19 mouse cellular contexts compared by ENCODE assay signal in the genomic region with DNA sequence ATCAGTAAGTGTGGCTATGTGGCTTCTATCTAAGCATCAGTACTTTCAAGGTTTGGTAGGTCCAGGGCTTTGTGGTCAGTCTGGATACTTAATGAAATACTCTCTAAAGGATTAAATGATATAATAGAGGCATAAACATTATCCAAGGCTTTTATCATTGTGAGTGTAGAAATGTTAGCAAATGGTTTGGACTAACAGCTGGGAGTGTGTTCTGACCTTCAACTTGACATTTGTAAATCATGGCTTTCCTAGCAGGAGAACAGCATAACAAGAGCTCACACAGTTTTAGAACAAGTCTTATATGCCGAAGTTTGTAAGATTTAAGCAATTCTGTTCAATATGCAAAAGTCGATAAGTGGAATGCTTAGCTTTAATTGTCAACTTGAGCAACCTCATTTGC.
A peak's percentile ranks its signal among the peaks of the same experiment; 100 is the strongest.
DNase-seq lines count a peak whose midpoint lies in the region; ATAC-seq and TF ChIP-seq lines count a peak whose summit lies in the region.
"Had no signal": no experiment of that assay in that cellular context is flagged by ENCODE, and none has a peak within 500 bp of the region (broad histone marks: within the 10 kb centered on the region; RNA-seq: fewer than 3 reads in every experiment).

No protein-coding gene starts in this region.

- no peak overlapping the region for H3K27ac ChIP-seq in kidney, postnatal 0 days
- no peak overlapping the region for H3K27ac ChIP-seq in midbrain, embryonic 11.5 days (ENCODE audit: low read depth, low read length)
- H3K27ac ChIP-seq in midbrain, postnatal 0 days (ENCODE audit: low read depth, low read length): no peak overlapping the region

- no peak overlapping the region for H3K4me2 ChIP-seq in kidney, postnatal 0 days (ENCODE audit: low read length)
- H3K4me2 ChIP-seq in midbrain, embryonic 11.5 days: no peak overlapping the region
- no peak overlapping the region for H3K4me2 ChIP-seq in midbrain, postnatal 0 days (ENCODE audit: low read depth, low read length, poor library complexity, severe bottlenecking)

- WGBS in kidney, postnatal 0 days: 82% methylated on average over 2 of the region's 2 CpGs
- 89% methylated on average over 2 of the region's 2 CpGs for WGBS in midbrain, embryonic 11.5 days
- WGBS in midbrain, postnatal 0 days: 98% methylated on average over 2 of the region's 2 CpGs

- no peaks in the 10 kb centered on the region for H3K9me3 ChIP-seq in kidney, postnatal 0 days (replicated peaks; ENCODE audit: low read length)
- no peaks in the 10 kb centered on the region for H3K9me3 ChIP-seq in midbrain, embryonic 11.5 days (ENCODE audit: control insufficient read depth, low read length)
- no peaks in the 10 kb centered on the region for H3K9me3 ChIP-seq in midbrain, postnatal 0 days (ENCODE audit: low read length)
- H3K9me3 ChIP-seq: G1E had no signal

- no peak for ATAC-seq in kidney, postnatal 0 days (replicated peaks; ENCODE audit: low FRiP score, low read depth)
- no peak for ATAC-seq in midbrain, embryonic 11.5 days (ENCODE audit: low FRiP score)
- no peak for ATAC-seq in midbrain, postnatal 0 days (ENCODE audit: low FRiP score)
- ATAC-seq: activated CD4-positive, CD25-positive, alpha-beta regulatory T cell, adult 4 months; CD4-positive, CD25-positive, alpha-beta regulatory T cell, adult 4 months; Patski had no signal

- no peak for TF ChIP-seq CTCF in kidney, postnatal 0 days (IDR thresholded peaks at IDR 0.05; ENCODE audit: low read depth)
- no peak for TF ChIP-seq CTCF in midbrain, postnatal 0 days (IDR thresholded peaks at IDR 0.05)

- H3K27me3 ChIP-seq in kidney, postnatal 0 days (ENCODE audit: insufficient read depth, low read length): no peaks in the 10 kb centered on the region
- no peaks in the 10 kb centered on the region for H3K27me3 ChIP-seq in midbrain, embryonic 11.5 days (ENCODE audit: control insufficient read depth, insufficient read depth, low read length)
- no peaks in the 10 kb centered on the region for H3K27me3 ChIP-seq in midbrain, postnatal 0 days (ENCODE audit: insufficient read depth, low read length)
- H3K27me3 ChIP-seq: CH12.LX, Patski had no signal

- no peaks in the 10 kb centered on the region for H3K36me3 ChIP-seq in kidney, postnatal 0 days (ENCODE audit: insufficient read depth, low read length)
- H3K36me3 ChIP-seq in midbrain, embryonic 11.5 days (ENCODE audit: control insufficient read depth, insufficient read depth, low read length): no peaks in the 10 kb centered on the region
- no peaks in the 10 kb centered on the region for H3K36me3 ChIP-seq in midbrain, postnatal 0 days (ENCODE audit: insufficient read depth, low read length)

- H3K4me3 ChIP-seq in kidney, postnatal 0 days (replicated peaks; ENCODE audit: low read depth, low read length): no peak overlapping the region
- no peak overlapping the region for H3K4me3 ChIP-seq in midbrain, embryonic 11.5 days (ENCODE audit: low read depth, low read length)
- H3K4me3 ChIP-seq in midbrain, postnatal 0 days (ENCODE audit: low read depth, low read length): no peak overlapping the region

- DNase-seq in kidney, postnatal 0 days (ENCODE audit: low spot score): peak; percentile 62
- DNase-seq in kidney, postnatal 36 days: no peak
- peak; percentile 49 for DNase-seq in midbrain, embryonic 11.5 days (ENCODE audit: low spot score, missing footprints)
- no peak for DNase-seq in midbrain, postnatal 0 days (ENCODE audit: low spot score)
- DNase-seq: adrenal gland, adult 2 months; adrenal gland, adult 8-10 months; adrenal gland, postnatal 10 days; adrenal gland, postnatal 14 days; adrenal gland, postnatal 25 days; adrenal gland, postnatal 36 days; B cell, adult 2 months; cerebellum, adult 11 months; cerebellum, adult 11-12 months; cerebellum, adult 18-20 months had no signal

- peaks cover 7% of the 10 kb centered on the region; the same call in 1 of the 2 replicates for H3K4me1 ChIP-seq in kidney, postnatal 0 days (replicated peaks; ENCODE audit: insufficient read depth, low read length)
- no peaks in the 10 kb centered on the region for H3K4me1 ChIP-seq in midbrain, embryonic 11.5 days (ENCODE audit: control insufficient read depth, insufficient read depth, low read length)
- H3K4me1 ChIP-seq in midbrain, postnatal 0 days (ENCODE audit: insufficient read depth, low read length): no peaks in the 10 kb centered on the region

- no peak overlapping the region for H3K9ac ChIP-seq in kidney, postnatal 0 days (ENCODE audit: low read depth, low read length)
- H3K9ac ChIP-seq in midbrain, embryonic 11.5 days (ENCODE audit: low read length): no peak overlapping the region
- no peak overlapping the region for H3K9ac ChIP-seq in midbrain, postnatal 0 days (replicated peaks; ENCODE audit: low read length, poor library complexity, severe bottlenecking)

Comparison
In these comparisons a context has a peak if more than half of its experiments do, and no peak if none do; other contexts are left out.
1. DNase-seq: peak in kidney, postnatal 0 days (single experiment) and midbrain, embryonic 11.5 days (single experiment); none in kidney, postnatal 36 days (0 of 2) and midbrain, postnatal 0 days (single experiment).